Mouse (Mus musculus) CH12.LX (cell line): ENCODE measurements around the gene Ptprd. TPM values are rescaled to one million over a fixed set of nuclear protein-coding genes. Genes with fewer than 3 reads are reported as not detected.

Experiments used
- DNase-seq: peaks from one replicate; pipeline ENCODE4 v3.0.0-alpha.2; 2013; ENCODE audit errors: extremely low read depth
- H3K27ac ChIP-seq: 2 replicates; pipeline ENCODE4 v1.5.1; 2012; ENCODE audit warnings: low read depth, mild to moderate bottlenecking, control low read depth, moderate library complexity; ENCODE audit not compliant: insufficient read depth
- H3K27me3 ChIP-seq: replicated peaks from 2 replicates; pipeline ENCODE3; 2012; ENCODE audit warnings: inconsistent platforms
- H3K36me3 ChIP-seq, 2 experiments: replicated peaks in 1 of 2; 2 replicates each; pipeline versions ENCODE3 to v1.6.1; 2012; ENCODE audit warnings: inconsistent platforms in 1 of 2, low read length in 1 of 2, mild to moderate bottlenecking in 1 of 2, mixed read lengths in 1 of 2, moderate library complexity in 1 of 2; ENCODE audit not compliant: control insufficient read depth in 1 of 2, insufficient read depth in 1 of 2
- H3K4me1 ChIP-seq, 2 experiments: 2 replicates each; pipeline ENCODE4 v1.6.1; 2012; ENCODE audit warnings: inconsistent platforms in 1 of 2, moderate library complexity in 1 of 2; ENCODE audit not compliant: insufficient read depth in 2 of 2, control insufficient read depth in 1 of 2
- H3K4me2 ChIP-seq: 2 replicates; pipeline ENCODE4 v1.6.1; 2012; ENCODE audit warnings: low read depth, mild to moderate bottlenecking, control low read depth; ENCODE audit not compliant: poor library complexity, insufficient read depth, severe bottlenecking
- H3K4me3 ChIP-seq, 3 experiments: fragments of 150-350 bp in 1 of 3; sonication (generic) in 1 of 3; replicated peaks in 1 of 3; 2 replicates each; pipeline versions ENCODE3 to v1.5.1; 2011 to 2012; ENCODE audit warnings: low read depth in 2 of 3, low read length in 2 of 3, mild to moderate bottlenecking in 2 of 3, moderate library complexity in 2 of 3, control low read depth in 1 of 3, improper control_type of control experiment in 1 of 3, inconsistent platforms in 1 of 3, mixed read lengths in 1 of 3; ENCODE audit not compliant: poor library complexity in 1 of 3
- H3K79me2 ChIP-seq: replicated peaks from 2 replicates; pipeline ENCODE4 v1.6.1; 2012; ENCODE audit warnings: mild to moderate bottlenecking, moderate library complexity; ENCODE audit not compliant: control insufficient read depth, poor library complexity, insufficient read depth, severe bottlenecking; ENCODE audit errors: extremely low read depth
- H3K9ac ChIP-seq: 2 replicates; pipeline ENCODE4 v1.6.1; 2012; ENCODE audit warnings: low read depth, mild to moderate bottlenecking, control low read depth, moderate library complexity; ENCODE audit not compliant: insufficient read depth
- H3K9me3 ChIP-seq: replicated peaks from 2 replicates; pipeline ENCODE3; 2012; ENCODE audit warnings: low read length, inconsistent platforms, mixed read lengths
- BHLHE40 ChIP-seq: IDR thresholded peaks from 2 replicates; pipeline ENCODE4 v1.6.1; 2011; ENCODE audit warnings: mild to moderate bottlenecking, low read depth, low read length, improper control_type of control experiment
- CTCF ChIP-seq, 2 experiments: IDR thresholded peaks in 1 of 2; conservative IDR thresholded peaks in 1 of 2; 2 replicates each; pipeline ENCODE4 v1.5.1; 2011 to 2012; ENCODE audit warnings: low read depth in 2 of 2, low read length in 2 of 2, improper control_type of control experiment in 1 of 2, inconsistent platforms in 1 of 2, mild to moderate bottlenecking in 1 of 2, moderate library complexity in 1 of 2
- ELF1 ChIP-seq: IDR thresholded peaks from 2 replicates; pipeline ENCODE4 v1.6.1; 2014; ENCODE audit warnings: low read depth, mild to moderate bottlenecking, inconsistent platforms, low read length, improper control_type of control experiment
- IRF4 ChIP-seq: IDR thresholded peaks from 2 replicates; pipeline ENCODE4 v1.6.1; 2014; ENCODE audit warnings: low read depth, mild to moderate bottlenecking, inconsistent platforms, low read length, improper control_type of control experiment
- JUND ChIP-seq: conservative IDR thresholded peaks from 2 replicates; pipeline ENCODE4 v1.6.1; 2011; ENCODE audit warnings: low read depth, low read length, improper control_type of control experiment
- KAT2A ChIP-seq: IDR thresholded peaks from 2 replicates; pipeline ENCODE4 v1.6.1; 2012; ENCODE audit warnings: low read length, improper control_type of control experiment, inconsistent platforms; ENCODE audit not compliant: insufficient replicate concordance
- MAFK ChIP-seq: IDR thresholded peaks from 2 replicates; pipeline ENCODE4 v1.6.1; 2011; ENCODE audit warnings: low read length, improper control_type of control experiment; ENCODE audit not compliant: insufficient replicate concordance
- MEF2A ChIP-seq: IDR thresholded peaks from 2 replicates; pipeline ENCODE4 v1.6.1; 2014; ENCODE audit warnings: low read depth, mild to moderate bottlenecking, inconsistent platforms, low read length, improper control_type of control experiment, borderline replicate concordance
- MXI1 ChIP-seq: IDR thresholded peaks from 2 replicates; pipeline ENCODE4 v1.6.1; 2011; ENCODE audit warnings: mild to moderate bottlenecking, low read depth, low read length, improper control_type of control experiment
- MYC ChIP-seq: IDR thresholded peaks from 2 replicates; pipeline ENCODE4 v1.6.1; 2011; ENCODE audit warnings: low read depth, mild to moderate bottlenecking, improper control_type of control experiment, low read length
- NRF1 ChIP-seq: IDR thresholded peaks from 2 replicates; pipeline ENCODE4 v1.6.1; 2014; ENCODE audit warnings: low read depth, mild to moderate bottlenecking, inconsistent platforms, low read length, improper control_type of control experiment, moderate library complexity
- RAD21 ChIP-seq: IDR thresholded peaks from 2 replicates; pipeline ENCODE4 v1.6.1; 2011; ENCODE audit warnings: low read depth, mild to moderate bottlenecking, low read length, improper control_type of control experiment, moderate library complexity
- RCOR1 ChIP-seq: conservative IDR thresholded peaks from 2 replicates; pipeline ENCODE4 v1.6.1; 2012; ENCODE audit warnings: low read depth, mild to moderate bottlenecking, inconsistent platforms, low read length, improper control_type of control experiment
- SMC3 ChIP-seq: IDR thresholded peaks from 2 replicates; pipeline ENCODE4 v1.6.1; 2011; ENCODE audit warnings: low read depth, low read length, improper control_type of control experiment
- TBP ChIP-seq: conservative IDR thresholded peaks from 2 replicates; pipeline ENCODE4 v1.6.1; 2011; ENCODE audit warnings: low read depth, low read length, improper control_type of control experiment
- TCF12 ChIP-seq: IDR thresholded peaks from 2 replicates; pipeline ENCODE4 v1.6.1; 2014; ENCODE audit warnings: low read depth, mild to moderate bottlenecking, inconsistent platforms, low read length, improper control_type of control experiment
- ZC3H11A ChIP-seq: IDR thresholded peaks from 2 replicates; pipeline ENCODE4 v1.6.1; 2012; ENCODE audit warnings: low read depth, mild to moderate bottlenecking, inconsistent platforms, low read length, improper control_type of control experiment
- dilution Hi-C: fragments of 300-500 bp; cut with MboI; formaldehyde crosslinking; loops from 2 replicates; pipeline ENCODE4 v1.14.3; 2020; ENCODE audit warnings: low sequenced_read_pairs; ENCODE audit not compliant: extremely low pct_unique_long_range_greater_than_20kb, extremely low pct_ligation_motif_present
- in situ Hi-C: fragments of 300-500 bp; cut with MboI; formaldehyde crosslinking; loops from 3 replicates; pipeline ENCODE4 v1.14.3; 2019; ENCODE audit warnings: low sequenced_read_pairs, low pct_ligation_motif_present, low pct_unique_long_range_greater_than_20kb, mixed read lengths
- polyA plus RNA-seq: library from polyadenylated mRNA; unstranded; fragments of >175 nt; gene quantifications from 2 replicates; pipeline ENCODE4 v1.2.1, GENCODE M21; 2012; ENCODE audit warnings: low read depth; ENCODE audit not compliant: insufficient read length
- total RNA-seq, 2 experiments: library from RNA; depleted of rRNA; stranded (reverse); fragments of 300-350 nt in 1 of 2; fragments of >200 nt in 1 of 2; gene quantifications; 2 replicates each; pipeline ENCODE4 v1.2.3; 2012 to 2014

Gene Ptprd
- total and polyA plus RNA-seq, 3 experiments = not detected

DNA sequence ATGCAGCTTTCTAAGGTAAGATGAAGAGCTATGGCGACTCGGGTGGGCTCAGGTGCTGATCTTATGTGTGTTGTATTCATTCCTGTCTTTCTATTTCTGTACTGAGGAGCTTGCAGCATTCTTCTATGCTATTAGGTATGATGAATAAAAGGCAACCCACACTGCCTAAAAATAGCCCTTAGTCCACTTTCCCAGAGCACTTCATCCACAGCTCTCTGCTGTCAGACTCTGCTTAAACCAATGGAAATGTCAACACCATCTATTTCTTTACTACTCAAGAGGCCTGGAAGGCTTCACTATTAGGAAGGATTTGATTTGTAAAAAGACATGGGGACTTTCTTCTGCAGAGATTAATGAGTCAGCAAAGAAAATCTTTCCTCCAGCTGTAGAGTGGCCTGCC, 468.4 kb downstream of the Ptprd start:
- H3K27me3 ChIP-seq = no peaks in the 10 kb centered on the region
- no peak overlapping the region for H3K9ac ChIP-seq
- no peaks in the 10 kb centered on the region for H3K36me3 ChIP-seq
- H3K4me2 ChIP-seq = no peak overlapping the region
- H3K9me3 ChIP-seq = peaks cover 9% of the 10 kb centered on the region
- H3K4me3 ChIP-seq = no peak overlapping the region
- H3K4me1 ChIP-seq = no peaks in the 10 kb centered on the region
- in situ Hi-C loops (no loop called here), dilution Hi-C loops (no loop called here)
- no peaks in the 10 kb centered on the region for H3K79me2 ChIP-seq
- DNase-seq = no peak
- TF ChIP-seq TCF12 (no peak), ZC3H11A (no peak), JUND (no peak), KAT2A (no peak), MYC (no peak), RAD21 (no peak), SMC3 (no peak), RCOR1 (no peak), BHLHE40 (no peak), NRF1 (no peak), MXI1 (no peak), ELF1 (no peak), MAFK (no peak), MEF2A (no peak), CTCF (conservative IDR thresholded peaks at IDR 0.05 in 1 of 2, IDR thresholded peaks at IDR 0.05 in 1 of 2; ENCODE audit: low read depth in 2 of 2, low read length in 2 of 2) (no peak)
- H3K27ac ChIP-seq = no peak overlapping the region

- in situ Hi-C loops = no loop called here
- H3K9ac ChIP-seq = no peak overlapping the region
These were observed 489.9 kb downstream of the Ptprd start for GRCm38 (mm10) chr4:77721908-77722307.

More at GRCm38 (mm10) chr4:77721908-77722307, 489.9 kb downstream of the Ptprd start:
- Histone ChIP-seq H3K4me3 (no peak overlapping the region), H3K9me3 (peaks cover 11% of the 10 kb centered on the region), H3K27me3 (no peaks in the 10 kb centered on the region), H3K4me2 (no peak overlapping the region), H3K4me1 (no peaks in the 10 kb centered on the region), H3K27ac (no peak overlapping the region), H3K79me2 (no peaks in the 10 kb centered on the region), H3K36me3 (no peaks in the 10 kb centered on the region)
- dilution Hi-C loops = no loop called here
- TF ChIP-seq TCF12 = no peak
- no peak for TF ChIP-seq IRF4
- TF ChIP-seq TBP = no peak
- no peak for DNase-seq
